Mouse (Mus musculus): ENCODE measurements at regions not wholly inside any gene's neighbourhood (a gene's known extent, or its start where the extent isn't known, plus 50 kb on each side); places are given as distances from the start of the nearest gene placed in this dataset.

GRCm38 (mm10) chr17:29436871-29437534 lies 53.5 kb upstream of the Pim1 start:
- H3K4me2 ChIP-seq (ENCODE audit: low read length): peak overlapping the region; percentile 68
- H3K4me1 ChIP-seq (ENCODE audit: control insufficient read depth, insufficient read depth, low read depth, low read length): peaks cover 2% of the 10 kb centered on the region
- no peaks in the 10 kb centered on the region for H3K9me3 ChIP-seq (ENCODE audit: control insufficient read depth, low read length)
- H3K27me3 ChIP-seq (replicated peaks; ENCODE audit: control insufficient read depth, insufficient read depth, low read length): no peaks in the 10 kb centered on the region
- peak overlapping the region; percentile 43 for H3K4me3 ChIP-seq (ENCODE audit: low read length)
- under 1% methylated on average over 34 of the region's 36 CpGs for WGBS
- H3K9ac ChIP-seq (ENCODE audit: low read depth, low read length): peak overlapping the region; percentile 68
- H3K36me3 ChIP-seq (ENCODE audit: control insufficient read depth, insufficient read depth, low read length): no peaks in the 10 kb centered on the region
- H3K27ac ChIP-seq (ENCODE audit: low read depth, low read length): peak overlapping the region; percentile 73
- ATAC-seq: peak; percentile 94

GRCm38 (mm10) chr17:29437535-29438324 lies 52.8 kb upstream of the Pim1 start:
- no peak for ATAC-seq
- Histone ChIP-seq H3K9ac (ENCODE audit: low read depth, low read length) (peak overlapping the region; percentile 68), H3K36me3 (ENCODE audit: control insufficient read depth, insufficient read depth, low read length) (no peaks in the 10 kb centered on the region), H3K4me1 (ENCODE audit: control insufficient read depth, insufficient read depth, low read depth, low read length) (peaks cover 2% of the 10 kb centered on the region), H3K27me3 (replicated peaks; ENCODE audit: control insufficient read depth, insufficient read depth, low read length) (no peaks in the 10 kb centered on the region), H3K27ac (ENCODE audit: low read depth, low read length) (peak overlapping the region; percentile 73), H3K9me3 (ENCODE audit: control insufficient read depth, low read length) (no peaks in the 10 kb centered on the region), H3K4me3 (ENCODE audit: low read length) (peak overlapping the region; percentile 43), H3K4me2 (ENCODE audit: low read length) (peak overlapping the region; percentile 68)
- 34% methylated on average over 16 of the region's 16 CpGs for WGBS

GRCm38 (mm10) chr17:29438347-29439235 lies 52.0 kb upstream of the Pim1 start:
- Histone ChIP-seq H3K27ac (ENCODE audit: low read depth, low read length) (no peak overlapping the region; the same call in 1 of the 2 replicates), H3K4me3 (ENCODE audit: low read length) (peak overlapping the region; percentile 2; the same call in 1 of the 2 replicates)
- WGBS: 17% methylated on average over 16 of the region's 17 CpGs

GRCm38 (mm10) chr17:29439992-29440391 lies 50.6 kb upstream of the Pim1 start:
- Histone ChIP-seq H3K9me3 (ENCODE audit: control insufficient read depth, low read length) (no peaks in the 10 kb centered on the region), H3K9ac (ENCODE audit: low read depth, low read length) (no peak overlapping the region), H3K4me2 (ENCODE audit: low read length) (no peak overlapping the region), H3K27me3 (replicated peaks; ENCODE audit: control insufficient read depth, insufficient read depth, low read length) (no peaks in the 10 kb centered on the region), H3K4me3 (ENCODE audit: low read length) (no peak overlapping the region), H3K36me3 (ENCODE audit: control insufficient read depth, insufficient read depth, low read length) (no peaks in the 10 kb centered on the region), H3K4me1 (ENCODE audit: control insufficient read depth, insufficient read depth, low read depth, low read length) (peaks cover 2% of the 10 kb centered on the region), H3K27ac (ENCODE audit: low read depth, low read length) (no peak overlapping the region)
- no peak for ATAC-seq
- 84% methylated on average over 4 of the region's 4 CpGs for WGBS

More at GRCm38 (mm10) chr17:29438347-29439235, 52.0 kb upstream of the Pim1 start:
- ATAC-seq: no peak
- Histone ChIP-seq H3K27me3 (replicated peaks; ENCODE audit: control insufficient read depth, insufficient read depth, low read length) (no peaks in the 10 kb centered on the region), H3K9ac (ENCODE audit: low read depth, low read length) (0 out of 2 replicates have a peak overlapping the region, but pooled peaks have one; percentile 5), H3K36me3 (ENCODE audit: control insufficient read depth, insufficient read depth, low read length) (no peaks in the 10 kb centered on the region), H3K9me3 (ENCODE audit: control insufficient read depth, low read length) (no peaks in the 10 kb centered on the region), H3K4me1 (ENCODE audit: control insufficient read depth, insufficient read depth, low read depth, low read length) (peaks cover 2% of the 10 kb centered on the region), H3K4me2 (ENCODE audit: low read length) (peak overlapping the region; percentile 68)

- H3K36me3 ChIP-seq (ENCODE audit: control insufficient read depth, insufficient read depth, low read length): no peaks in the 10 kb centered on the region
- H3K4me3 ChIP-seq (ENCODE audit: low read length): no peak overlapping the region
- H3K9ac ChIP-seq (ENCODE audit: low read depth, low read length): no peak overlapping the region
- no peak overlapping the region for H3K27ac ChIP-seq (ENCODE audit: low read depth, low read length)
- no peaks in the 10 kb centered on the region for H3K9me3 ChIP-seq (ENCODE audit: control insufficient read depth, low read length)
- no peak for ATAC-seq
- H3K27me3 ChIP-seq (replicated peaks; ENCODE audit: control insufficient read depth, insufficient read depth, low read length): no peaks in the 10 kb centered on the region
- peaks cover 2% of the 10 kb centered on the region for H3K4me1 ChIP-seq (ENCODE audit: control insufficient read depth, insufficient read depth, low read depth, low read length)
- no peak overlapping the region for H3K4me2 ChIP-seq (ENCODE audit: low read length)
These were observed 50.1 kb upstream of the Pim1 start for GRCm38 (mm10) chr17:29440490-29440889.

All from hindbrain, embryonic 16.5 days (tissue).